Mouse (Mus musculus) gastrocnemius, adult 2 months (tissue): Measurements from ENCODE around the gene Ptpro. TPM values are rescaled to one million over a fixed set of nuclear protein-coding genes. Genes with fewer than 3 reads are reported as not detected.
A peak's percentile ranks its signal among the peaks of the same experiment; 100 is the strongest.

Experiments used
- DNase-seq: peaks from one replicate; pipeline ENCODE4 v3.0.0; 2022
- H3K27ac ChIP-seq: fragments of 200-600 bp; 2 replicates; pipeline ENCODE4 v1.8.1; 2022; ENCODE audit warnings: mild to moderate bottlenecking
- H3K4me3 ChIP-seq: fragments of 200-600 bp; 2 replicates; pipeline ENCODE4 v1.8.1; 2022; ENCODE audit warnings: mild to moderate bottlenecking, moderate library complexity
- CTCF ChIP-seq: fragments of 200-600 bp; IDR thresholded peaks from 2 replicates; pipeline ENCODE4 v1.8.1; 2022; ENCODE audit warnings: antibody characterized with exemption, mild to moderate bottlenecking, moderate library complexity
- intact Hi-C: fragments of 180-260 bp; cut with DNase I; formaldehyde crosslinking; loops from one replicate; pipeline ENCODE4 v1.15.1; 2025
- total RNA-seq, 2 experiments: library from RNA; stranded (reverse); gene quantifications; 2 replicates each; pipeline ENCODE4 v1.2.3; 2021

The Ptpro gene
- total RNA-seq, 2 experiments from 2014 or later, result 0.26 to 0.73 TPM

GRCm38 (mm10) chr6:137490115-137490514 lies 238.0 kb downstream of the Ptpro start:
- no peak for DNase-seq

GRCm38 (mm10) chr6:137491659-137492058 lies 239.5 kb downstream of the Ptpro start:
- H3K4me3 ChIP-seq, result no peak overlapping the region
- H3K27ac ChIP-seq, result no peak overlapping the region
- no peak for TF ChIP-seq CTCF
- intact Hi-C loops, result no loop called here
- DNase-seq, result no peak

More at GRCm38 (mm10) chr6:137490115-137490514, 238.0 kb downstream of the Ptpro start:
- intact Hi-C loops, result no loop called here
- H3K27ac ChIP-seq, result no peak overlapping the region
- no peak for TF ChIP-seq CTCF
- H3K4me3 ChIP-seq, result no peak overlapping the region

- Histone ChIP-seq H3K4me3 (no peak overlapping the region), H3K27ac (peak overlapping the region; percentile 61)
- no peak for DNase-seq
- intact Hi-C loops, result no loop called here
- no peak for TF ChIP-seq CTCF
Observed at GRCm38 (mm10) chr6:137492582-137492981, 240.5 kb downstream of the Ptpro start.

- intact Hi-C loops, result no loop called here
- no peak for DNase-seq
- H3K27ac ChIP-seq, result peak overlapping the region; percentile 61; the same call in 1 of the 2 replicates
- TF ChIP-seq CTCF, result no peak
- no peak overlapping the region for H3K4me3 ChIP-seq
Observed at GRCm38 (mm10) chr6:137493211-137494135, 241.4 kb downstream of the Ptpro start.

GRCm38 (mm10) chr6:137494136-137494475 lies 242.0 kb downstream of the Ptpro start:
- intact Hi-C loops, result no loop called here

GRCm38 (mm10) chr6:137494801-137495200 lies 242.7 kb downstream of the Ptpro start:
- intact Hi-C loops, result no loop called here
- DNase-seq, result no peak
- no peak overlapping the region for H3K4me3 ChIP-seq
- peak overlapping the region; percentile 48 for H3K27ac ChIP-seq
- TF ChIP-seq CTCF, result no peak

More at GRCm38 (mm10) chr6:137494136-137494475, 242.0 kb downstream of the Ptpro start:
- no peak overlapping the region for H3K4me3 ChIP-seq
- no peak for TF ChIP-seq CTCF
- peak overlapping the region; percentile 46; the same call in 1 of the 2 replicates for H3K27ac ChIP-seq
- no peak for DNase-seq

- peak overlapping the region; percentile 48 for H3K27ac ChIP-seq
- no peak for DNase-seq
- intact Hi-C loops, result no loop called here
- no peak overlapping the region for H3K4me3 ChIP-seq
- no peak for TF ChIP-seq CTCF
Observed at GRCm38 (mm10) chr6:137495233-137495632, 243.1 kb downstream of the Ptpro start.

GRCm38 (mm10) chr6:137496562-137496961 lies 244.4 kb downstream of the Ptpro start:
- intact Hi-C loops, result no loop called here
- Histone ChIP-seq H3K27ac (no peak overlapping the region), H3K4me3 (no peak overlapping the region)
- TF ChIP-seq CTCF, result no peak
- no peak for DNase-seq

- intact Hi-C loops, result no loop called here
- Histone ChIP-seq H3K27ac (no peak overlapping the region; the same call in 1 of the 2 replicates), H3K4me3 (no peak overlapping the region)
- TF ChIP-seq CTCF, result no peak
- no peak for DNase-seq
Observed at GRCm38 (mm10) chr6:137497208-137497835, 245.2 kb downstream of the Ptpro start.

- no peak overlapping the region for H3K4me3 ChIP-seq
- no peak for TF ChIP-seq CTCF
- no peak overlapping the region for H3K27ac ChIP-seq
- intact Hi-C loops, result no loop called here
- DNase-seq, result no peak
Observed at GRCm38 (mm10) chr6:137498781-137499180, 246.7 kb downstream of the Ptpro start.

GRCm38 (mm10) chr6:137503009-137503408 lies 250.9 kb downstream of the Ptpro start:
- no peak for DNase-seq
- intact Hi-C loops, result no loop called here
- H3K27ac ChIP-seq, result no peak overlapping the region
- no peak overlapping the region for H3K4me3 ChIP-seq
- TF ChIP-seq CTCF, result no peak

GRCm38 (mm10) chr6:137503462-137503861 lies 251.3 kb downstream of the Ptpro start:
- H3K4me3 ChIP-seq, result no peak overlapping the region
- DNase-seq, result no peak
- TF ChIP-seq CTCF, result no peak
- no peak overlapping the region for H3K27ac ChIP-seq
- intact Hi-C loops, result no loop called here

- DNase-seq, result no peak
- H3K4me3 ChIP-seq, result no peak overlapping the region
- intact Hi-C loops, result no loop called here
- H3K27ac ChIP-seq, result no peak overlapping the region
- no peak for TF ChIP-seq CTCF
Observed at GRCm38 (mm10) chr6:137504052-137504451, 251.9 kb downstream of the Ptpro start.
